Mouse (Mus musculus) splenic B cell, adult 2 months (primary cell): ENCODE data around the gene Camk2d.

Source experiments
- DNase-seq: peaks from one replicate; pipeline ENCODE4 v3.0.0-alpha.2; 2011; ENCODE audit warnings: low read depth, low spot score
- H3K27me3 ChIP-seq: 2 replicates; pipeline ENCODE4 v1.6.1; 2012; ENCODE audit warnings: mild to moderate bottlenecking, low read length, moderate library complexity, mixed read lengths; ENCODE audit not compliant: control insufficient read depth, poor library complexity, insufficient read depth, severe bottlenecking
- H3K36me3 ChIP-seq: 2 replicates; pipeline ENCODE4 v1.6.1; 2012; ENCODE audit warnings: mild to moderate bottlenecking, low read length, moderate library complexity, mixed read lengths; ENCODE audit not compliant: control insufficient read depth, poor library complexity, insufficient read depth, severe bottlenecking

Camk2d gene

DNA sequence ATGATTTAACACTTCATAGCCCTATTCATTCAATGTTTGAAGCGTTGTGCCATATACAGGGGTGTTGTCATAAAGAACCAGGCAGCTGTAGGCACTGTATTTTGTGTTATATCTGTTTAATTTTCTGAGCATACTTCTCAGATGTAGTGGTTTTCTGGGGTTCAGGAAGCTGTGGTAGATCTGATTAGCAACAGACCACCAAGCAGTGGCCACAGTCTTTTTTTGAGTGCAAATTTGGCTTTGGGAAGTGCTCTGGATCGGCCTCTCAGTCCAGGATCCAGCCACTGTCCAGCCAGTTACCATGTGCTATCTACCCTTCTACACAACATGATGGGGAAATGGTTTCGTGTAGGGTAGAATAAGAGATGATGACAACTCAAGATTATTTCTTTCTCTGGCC, 199.8 kb downstream of the Camk2d start:
- H3K27me3 ChIP-seq = no peaks in the 10 kb centered on the region
- no peak for DNase-seq
- peaks cover 13% of the 10 kb centered on the region for H3K36me3 ChIP-seq

DNA sequence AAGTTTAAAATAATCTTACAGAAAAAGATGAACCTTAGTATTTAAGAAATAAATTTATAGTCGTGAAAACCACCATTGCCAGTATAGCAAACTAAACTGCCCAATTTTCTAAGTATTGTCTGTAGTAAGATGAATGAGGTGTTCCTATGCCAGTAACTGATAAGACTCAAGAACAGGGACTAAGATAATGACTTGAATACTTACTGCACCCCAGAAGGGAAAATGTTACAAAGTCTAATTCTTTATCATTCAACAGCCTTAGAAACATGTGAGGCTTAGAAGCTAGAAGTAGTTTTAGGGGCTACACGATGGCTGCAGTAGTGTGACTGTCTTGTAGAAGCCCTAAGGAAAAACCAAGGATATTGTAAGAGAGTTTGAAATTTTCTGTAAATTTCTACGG, 200.9 kb downstream of the Camk2d start:
- DNase-seq = no peak
- Histone ChIP-seq H3K27me3 (no peaks in the 10 kb centered on the region), H3K36me3 (peaks cover 9% of the 10 kb centered on the region)

DNA sequence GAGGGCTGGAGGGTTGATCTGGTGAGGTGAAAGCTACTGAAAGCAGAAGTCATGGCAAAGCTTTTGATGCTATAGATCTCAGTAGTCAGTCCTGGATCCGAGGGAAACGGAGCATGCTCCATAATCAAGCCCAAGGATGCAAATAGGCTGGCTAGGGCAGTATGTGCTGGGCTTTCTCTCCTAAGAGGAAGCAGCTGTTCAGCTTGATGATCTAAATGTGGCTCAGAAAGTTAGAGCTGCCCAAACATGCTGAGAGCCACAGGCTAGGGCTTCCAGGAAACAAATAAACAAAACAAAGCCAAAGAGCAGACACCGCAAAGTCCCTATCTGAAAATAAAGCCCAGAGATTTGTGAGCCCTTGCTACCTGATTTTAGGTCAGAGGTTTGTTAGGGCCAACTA, 201.7 kb downstream of the Camk2d start:
- peaks cover 9% of the 10 kb centered on the region for H3K36me3 ChIP-seq
- H3K27me3 ChIP-seq = no peaks in the 10 kb centered on the region
- DNase-seq = no peak

DNA sequence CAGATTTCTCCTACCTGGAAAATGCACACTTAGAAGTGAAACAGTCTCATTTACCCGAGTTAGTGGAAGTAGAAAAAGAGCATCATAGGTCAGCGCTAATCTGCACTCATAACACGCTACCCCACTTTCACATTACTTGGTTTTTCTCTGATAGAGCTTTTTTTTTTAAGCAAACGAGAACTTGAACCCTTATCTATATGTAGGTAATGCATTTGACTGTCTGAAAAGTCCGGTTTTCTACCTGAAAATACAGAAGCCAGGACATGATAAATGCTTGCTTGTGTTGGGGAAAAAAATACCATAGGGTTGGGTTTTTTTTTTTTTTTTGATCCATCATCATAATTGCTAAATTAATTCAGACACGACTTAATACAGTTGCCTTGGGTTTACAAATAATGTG, 206.9 kb downstream of the Camk2d start:
- Histone ChIP-seq H3K36me3 (peaks cover 2% of the 10 kb centered on the region), H3K27me3 (no peaks in the 10 kb centered on the region)
- DNase-seq = no peak

DNA sequence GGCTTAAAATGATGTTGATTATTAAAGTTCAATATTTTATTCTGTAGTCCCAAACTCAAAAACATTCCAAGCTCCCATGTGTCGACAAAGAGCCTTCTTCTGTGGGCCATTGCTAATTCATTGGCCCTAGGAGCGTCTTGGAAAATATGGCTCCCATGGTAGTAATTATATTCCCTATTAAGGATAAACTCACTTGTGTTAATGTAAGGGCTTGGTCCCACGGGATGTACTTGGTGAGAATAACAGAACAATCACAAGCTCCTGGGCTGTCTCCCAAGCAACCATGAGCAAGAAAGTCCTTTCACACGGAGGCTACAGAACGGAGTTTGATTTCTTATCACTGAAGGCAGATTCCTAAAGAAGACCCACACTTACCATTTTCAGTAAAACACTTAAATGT, 208.9 kb downstream of the Camk2d start:
- Histone ChIP-seq H3K36me3 (no peaks in the 10 kb centered on the region; the same call in none of the 2 replicates), H3K27me3 (no peaks in the 10 kb centered on the region)
- DNase-seq = no peak

DNA sequence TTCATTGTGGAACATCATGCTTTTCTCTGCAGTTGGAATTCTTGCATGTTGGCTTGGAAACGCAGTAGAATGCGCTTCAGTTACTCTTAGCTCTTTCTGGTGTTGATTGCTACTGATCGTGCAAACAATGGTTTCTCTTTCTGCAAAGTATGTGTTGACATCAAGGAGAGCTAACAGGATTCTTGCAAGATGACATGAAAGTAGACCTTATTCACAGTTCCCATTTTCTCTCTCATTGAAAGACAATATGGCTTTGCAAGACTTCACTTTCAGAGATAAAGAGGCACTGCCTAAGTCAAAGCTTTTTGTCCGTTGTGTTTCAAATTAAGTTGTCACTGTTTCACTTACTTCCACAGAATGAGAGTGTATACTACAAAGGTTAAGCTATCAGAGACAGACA, 210.0 kb downstream of the Camk2d start:
- DNase-seq = peak; percentile 50
- Histone ChIP-seq H3K27me3 (no peaks in the 10 kb centered on the region), H3K36me3 (no peaks in the 10 kb centered on the region; the same call in none of the 2 replicates)

DNA sequence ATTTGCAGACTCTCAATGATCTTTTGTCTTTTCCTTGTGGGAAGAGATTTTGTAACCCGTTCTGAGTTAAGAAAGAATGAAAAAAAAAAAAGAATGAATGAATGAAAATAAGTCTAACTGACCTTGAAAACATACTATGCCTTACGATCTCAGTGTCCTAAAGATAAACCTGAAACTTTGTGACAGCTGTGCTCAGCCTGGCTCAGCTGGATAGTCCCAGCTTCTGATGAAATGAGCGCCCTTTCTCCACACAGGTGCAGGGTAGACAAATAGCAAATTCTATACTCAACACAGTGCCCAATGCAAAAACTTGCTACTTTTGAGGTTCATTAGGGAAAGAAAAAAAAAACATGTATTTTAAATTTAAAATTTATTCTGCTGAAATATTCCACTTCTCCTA, 213.8 kb downstream of the Camk2d start:
- Histone ChIP-seq H3K27me3 (no peaks in the 10 kb centered on the region), H3K36me3 (no peaks in the 10 kb centered on the region)
- DNase-seq = no peak

DNA sequence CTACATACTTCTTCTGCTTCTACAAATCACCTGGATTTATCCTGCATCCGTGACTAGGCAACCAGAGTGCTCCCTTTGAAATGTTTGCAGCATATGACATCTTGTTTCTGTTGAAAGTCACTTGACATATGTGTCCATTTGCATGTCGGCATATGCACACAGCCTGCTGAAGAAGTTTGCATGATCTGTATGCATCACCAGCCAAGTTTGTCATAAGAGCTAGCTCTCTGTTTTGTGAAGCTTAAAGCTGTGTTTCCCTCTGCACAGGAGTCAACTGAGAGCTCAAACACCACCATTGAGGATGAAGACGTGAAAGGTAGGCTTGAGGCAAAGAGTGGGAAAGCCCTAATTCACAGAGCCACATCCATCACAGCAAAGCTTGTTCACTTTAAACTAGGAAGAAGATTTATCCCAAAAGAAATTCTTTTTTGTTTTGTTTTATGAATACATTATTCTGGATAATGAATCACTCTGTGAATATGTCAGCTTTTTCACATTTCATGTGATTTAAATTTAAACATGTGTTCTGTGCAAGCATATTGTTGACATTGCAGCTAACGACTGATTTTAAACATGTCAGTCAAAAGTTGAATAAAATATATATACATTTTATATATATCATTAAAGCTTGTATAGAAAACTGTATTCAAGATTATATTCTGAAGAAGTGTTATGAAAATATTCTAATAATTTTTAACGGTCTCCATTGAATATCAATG, 214.4 kb downstream of the Camk2d start:
- DNase-seq = peak; percentile 84
- Histone ChIP-seq H3K36me3 (no peaks in the 10 kb centered on the region), H3K27me3 (no peaks in the 10 kb centered on the region)

DNA sequence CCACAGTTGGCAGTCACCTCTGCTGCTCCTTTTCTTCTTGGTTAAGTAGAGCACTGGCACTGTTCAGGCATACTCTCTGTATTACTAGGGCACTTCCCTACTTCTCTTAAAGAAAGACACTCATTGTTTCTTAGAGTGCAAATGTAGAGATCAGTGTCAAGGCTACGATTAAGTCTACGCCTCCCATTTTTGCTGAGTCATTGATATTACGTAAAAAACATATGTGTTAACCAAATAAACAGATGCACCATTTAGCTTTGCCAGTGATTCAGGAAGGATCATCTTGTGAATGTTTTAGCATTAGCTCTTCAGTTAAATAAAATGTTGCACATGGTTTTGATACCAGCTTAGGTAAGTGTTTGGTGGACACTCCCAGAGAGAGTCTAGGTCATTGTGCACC, 215.5 kb downstream of the Camk2d start:
- H3K27me3 ChIP-seq = no peaks in the 10 kb centered on the region
- DNase-seq = peak; percentile 27
- no peaks in the 10 kb centered on the region for H3K36me3 ChIP-seq

DNA sequence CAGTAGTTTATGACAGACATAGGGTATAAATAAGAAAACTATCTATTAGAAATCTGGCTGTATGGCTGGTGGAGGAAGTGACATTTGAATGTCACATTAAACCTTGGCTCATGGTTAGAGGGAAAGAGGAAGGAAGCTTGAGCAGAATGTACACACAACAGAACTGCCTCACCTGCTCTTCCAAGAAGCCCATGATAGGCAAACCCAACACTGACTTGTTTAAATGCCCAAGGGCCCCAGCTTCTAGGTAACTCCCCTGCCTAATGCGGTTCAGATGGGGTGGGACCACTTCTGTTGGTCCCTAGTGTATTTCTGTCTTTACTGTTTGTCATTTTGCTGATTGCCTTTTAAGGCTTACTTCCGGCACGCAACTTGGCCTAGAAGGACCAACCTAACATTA, 226.3 kb downstream of the Camk2d start:
- no peaks in the 10 kb centered on the region for H3K27me3 ChIP-seq
- H3K36me3 ChIP-seq = no peaks in the 10 kb centered on the region
- peak; percentile 82 for DNase-seq

DNA sequence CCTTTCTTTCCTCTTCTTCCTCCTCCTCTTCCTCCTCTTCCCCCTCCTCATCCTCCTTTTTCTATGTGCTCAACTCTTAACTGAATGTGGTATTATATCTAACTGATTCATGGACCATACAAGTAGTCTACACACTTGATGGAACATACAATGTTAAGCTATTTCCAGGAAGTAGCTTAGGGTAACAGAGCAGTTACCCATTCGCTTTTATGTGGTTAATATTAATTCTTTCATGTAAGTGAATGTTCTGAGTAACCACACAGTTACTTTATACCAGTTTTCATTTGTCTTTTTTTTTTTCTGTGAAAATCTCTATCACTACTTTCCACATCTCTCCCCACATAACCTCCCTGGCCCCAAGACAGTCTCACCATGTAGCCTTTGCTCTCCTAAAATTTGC, 228.8 kb downstream of the Camk2d start:
- no peaks in the 10 kb centered on the region for H3K36me3 ChIP-seq
- H3K27me3 ChIP-seq = no peaks in the 10 kb centered on the region
- peak; percentile 19 for DNase-seq

DNA sequence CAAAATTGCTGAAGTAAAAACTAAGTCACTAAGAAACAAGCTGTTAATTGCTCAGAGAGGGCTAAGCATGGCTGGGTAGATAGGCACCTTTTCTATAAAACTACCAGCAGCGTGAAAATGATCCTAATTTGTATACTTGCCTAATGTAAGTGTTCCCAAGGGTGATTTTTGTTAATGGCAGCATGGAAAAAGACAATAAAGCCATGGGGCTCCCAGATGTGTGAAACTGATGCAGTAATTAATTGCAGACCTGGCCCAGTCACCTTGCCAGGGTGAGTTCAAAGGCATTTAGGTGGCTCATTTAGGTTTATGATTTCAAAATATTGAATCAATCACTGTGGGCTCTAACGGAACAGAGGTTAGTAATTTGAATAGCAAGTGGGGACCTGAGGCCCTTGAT, 230.1 kb downstream of the Camk2d start:
- DNase-seq = no peak
- Histone ChIP-seq H3K27me3 (no peaks in the 10 kb centered on the region), H3K36me3 (no peaks in the 10 kb centered on the region)

DNA sequence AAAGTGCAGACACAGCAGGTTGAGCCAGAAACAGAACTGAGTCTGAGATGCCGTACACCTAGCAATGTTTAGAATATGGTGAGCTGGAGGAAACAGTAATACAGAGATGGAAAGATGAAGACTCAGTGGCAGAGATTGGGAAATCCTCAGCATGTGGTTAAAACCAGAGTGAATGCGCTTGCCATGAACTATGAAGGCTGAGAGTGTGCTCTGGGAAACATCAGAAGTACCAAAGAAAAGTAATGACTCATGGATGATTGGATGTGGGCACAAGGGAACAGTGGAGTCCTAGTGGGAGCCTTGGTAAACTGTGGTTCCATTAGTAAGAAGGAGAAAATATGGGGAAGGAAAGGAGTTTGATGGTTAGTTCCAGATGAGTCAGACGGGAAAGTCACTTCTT, 231.8 kb downstream of the Camk2d start:
- Histone ChIP-seq H3K36me3 (no peaks in the 10 kb centered on the region), H3K27me3 (no peaks in the 10 kb centered on the region)
- DNase-seq = no peak

DNA sequence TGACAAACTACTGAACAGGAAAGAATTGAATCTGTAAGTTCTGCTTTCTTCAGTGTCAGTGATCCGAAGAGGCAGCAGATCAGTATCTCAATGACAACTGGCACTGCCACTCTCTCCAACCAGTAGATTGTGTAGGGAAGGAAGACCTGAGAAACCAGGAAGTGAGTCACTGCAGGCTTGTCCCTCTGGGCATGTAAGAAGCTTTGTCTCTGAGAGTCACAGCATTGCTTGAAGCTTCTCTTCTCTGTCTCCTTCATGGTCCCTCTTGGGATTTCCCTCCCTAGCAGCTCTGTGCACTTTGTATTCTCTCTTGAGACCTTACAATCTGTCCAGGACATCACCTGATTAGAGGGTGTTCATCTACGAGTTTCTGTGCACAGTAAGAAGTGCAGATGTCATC, 233.7 kb downstream of the Camk2d start:
- H3K36me3 ChIP-seq = no peaks in the 10 kb centered on the region
- H3K27me3 ChIP-seq = no peaks in the 10 kb centered on the region
- DNase-seq = peak; percentile 71

DNA sequence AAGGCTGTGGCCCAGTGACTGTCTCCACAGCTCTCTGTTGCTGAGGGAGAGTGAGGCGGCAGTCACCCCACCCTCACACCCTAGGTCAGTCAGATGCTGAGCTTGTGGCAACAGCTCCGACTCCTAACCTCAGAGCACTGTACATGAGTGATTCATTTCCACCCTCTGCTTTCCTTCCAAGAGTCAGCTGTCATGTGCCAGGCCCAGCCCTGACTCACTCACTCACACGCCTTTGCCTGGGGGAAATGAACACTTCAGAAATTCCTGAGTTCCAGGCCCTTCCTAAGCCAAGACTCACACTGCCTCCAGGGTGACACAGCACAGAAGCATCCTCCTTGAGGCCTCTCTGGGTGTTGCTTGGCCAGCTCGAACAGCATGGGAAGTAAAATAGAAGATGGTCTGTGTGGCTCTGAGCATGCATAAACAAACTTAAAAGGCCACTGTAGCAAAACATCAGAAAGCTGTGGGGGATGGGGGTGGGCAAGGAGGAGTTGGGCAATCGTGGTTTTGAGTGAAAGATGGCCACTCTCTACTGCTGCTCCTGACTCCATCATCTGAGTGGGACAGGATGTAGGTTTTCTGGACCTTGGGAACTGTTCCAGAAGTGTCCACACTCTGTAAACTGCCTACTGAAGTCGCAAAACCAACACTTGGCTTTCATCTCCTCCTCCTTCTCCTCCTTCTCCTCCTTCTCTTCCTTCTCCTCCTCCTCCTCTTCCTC, 235.5 kb downstream of the Camk2d start:
- Histone ChIP-seq H3K27me3 (no peaks in the 10 kb centered on the region), H3K36me3 (no peaks in the 10 kb centered on the region)
- no peak for DNase-seq
